Mouse (Mus musculus) CD4-positive, CD25-positive, alpha-beta regulatory T cell, adult 4 months (primary cell): ENCODE measurements around the gene Pip5k1c. TPM values are rescaled to one million over a fixed set of nuclear protein-coding genes. Genes with fewer than 3 reads are reported as not detected.

ENCODE experiments used
- ATAC-seq: one replicate; pipeline ENCODE4 v1.8.0; 2017
- polyA plus RNA-seq, 2 experiments: library from polyadenylated mRNA; unstranded; fragments of 100-300 nt; shearing (Covaris generic); gene quantifications; one replicate each; pipeline ENCODE4 v1.2.1; 2017

Gene Pip5k1c
- 10 to 100 TPM; 14.6 to 15.1 TPM for polyA plus RNA-seq

GRCm38 (mm10) chr10:81292554-81293333 lies at the start of gene Pip5k1c:
TSS of gene Pip5k1c (plus strand) at chr10:81292963.
- peak; percentile 91 for ATAC-seq

GRCm38 (mm10) chr10:81244146-81244545 lies 48.6 kb upstream of the Pip5k1c start:
- no peak for ATAC-seq

GRCm38 (mm10) chr10:81244595-81244994 lies 48.2 kb upstream of the Pip5k1c start:
- peak; percentile 72 for ATAC-seq

GRCm38 (mm10) chr10:81245166-81245565 lies 47.6 kb upstream of the Pip5k1c start:
- ATAC-seq, result no peak

GRCm38 (mm10) chr10:81247804-81248203 lies 45.0 kb upstream of the Pip5k1c start:
- ATAC-seq, result peak; percentile 81

GRCm38 (mm10) chr10:81249442-81249841 lies 43.3 kb upstream of the Pip5k1c start:
- no peak for ATAC-seq

GRCm38 (mm10) chr10:81252424-81253419 lies 40.0 kb upstream of the Pip5k1c start, which contains the start of gene Matk:
TSS of gene Matk (plus strand) at chr10:81252935.
- ATAC-seq, result peak; percentile 68

- no peak for ATAC-seq
These were observed 37.9 kb upstream of the Pip5k1c start for GRCm38 (mm10) chr10:81254886-81255285.

GRCm38 (mm10) chr10:81257158-81258039 lies 35.4 kb upstream of the Pip5k1c start:
- peak; percentile 54 for ATAC-seq

GRCm38 (mm10) chr10:81259225-81259884 lies 33.4 kb upstream of the Pip5k1c start:
- no peak for ATAC-seq

GRCm38 (mm10) chr10:81261025-81261424 lies 31.7 kb upstream of the Pip5k1c start:
- no peak for ATAC-seq

GRCm38 (mm10) chr10:81265540-81265939 lies 27.2 kb upstream of the Pip5k1c start:
- no peak for ATAC-seq

GRCm38 (mm10) chr10:81266211-81267105 lies 26.3 kb upstream of the Pip5k1c start, which contains the start of the genes Mrpl54 and Apba3:
TSS of gene Mrpl54 (minus strand) at chr10:81266934.
TSS of gene Apba3 (plus strand) at chr10:81266960.
- ATAC-seq, result peak; percentile 88

GRCm38 (mm10) chr10:81268056-81268455 lies 24.7 kb upstream of the Pip5k1c start:
- ATAC-seq, result peak; percentile 66

- no peak for ATAC-seq
These were observed 23.9 kb upstream of the Pip5k1c start for GRCm38 (mm10) chr10:81268643-81269412.

- no peak for ATAC-seq
These were observed 20.4 kb upstream of the Pip5k1c start for GRCm38 (mm10) chr10:81272356-81272755.

- ATAC-seq, result no peak
These were observed 18.9 kb upstream of the Pip5k1c start for GRCm38 (mm10) chr10:81273842-81274241.

GRCm38 (mm10) chr10:81277676-81278075 lies 15.1 kb upstream of the Pip5k1c start:
- ATAC-seq, result no peak

- ATAC-seq, result no peak
These were observed 13.3 kb upstream of the Pip5k1c start for GRCm38 (mm10) chr10:81279496-81279895.
